Mouse (Mus musculus): Measurements from ENCODE around the gene Pmel. TPM values are rescaled to one million over a fixed set of nuclear protein-coding genes. Genes with fewer than 3 reads are reported as not detected.

The Pmel gene
- polyA plus RNA-seq, 1 experiment from 2014 or later: 2.5 TPM

DNA sequence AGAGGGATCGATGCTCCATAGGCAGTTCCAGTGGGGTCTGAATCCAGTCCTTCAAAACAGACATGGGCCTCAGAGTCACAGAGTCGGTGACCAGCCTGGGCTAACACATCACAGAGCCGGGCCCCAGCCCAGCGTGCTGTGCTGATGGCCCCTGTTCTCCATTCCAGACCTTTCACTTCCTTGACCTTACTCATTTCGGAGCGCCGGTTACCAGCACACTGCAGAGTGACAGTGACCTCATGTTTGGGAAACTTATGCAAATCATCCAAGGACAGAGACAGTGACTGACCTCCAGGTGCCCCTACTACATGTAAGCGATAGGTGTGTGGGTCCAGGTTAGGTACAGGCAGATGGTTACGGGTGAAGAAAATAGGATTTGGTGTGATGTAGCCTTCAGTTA lies 32.8 kb upstream of the Pmel start:
- WGBS: 92% methylated on average over 9 of the region's 9 CpGs
- no peak for ATAC-seq (replicated peaks; ENCODE audit: insufficient number of reproducible peaks, insufficient read depth, low FRiP score, low read depth)
- Histone ChIP-seq H3K27me3 (no peaks in the 10 kb centered on the region), H3K9me3 (replicated peaks) (no peaks in the 10 kb centered on the region), H3K4me3 (no peak overlapping the region), H3K36me3 (no peaks in the 10 kb centered on the region), H3K27ac (no peak overlapping the region), H3K4me1 (replicated peaks) (peaks cover 16% of the 10 kb centered on the region), H3K9ac (no peak overlapping the region), H3K4me2 (no peak overlapping the region)

DNA sequence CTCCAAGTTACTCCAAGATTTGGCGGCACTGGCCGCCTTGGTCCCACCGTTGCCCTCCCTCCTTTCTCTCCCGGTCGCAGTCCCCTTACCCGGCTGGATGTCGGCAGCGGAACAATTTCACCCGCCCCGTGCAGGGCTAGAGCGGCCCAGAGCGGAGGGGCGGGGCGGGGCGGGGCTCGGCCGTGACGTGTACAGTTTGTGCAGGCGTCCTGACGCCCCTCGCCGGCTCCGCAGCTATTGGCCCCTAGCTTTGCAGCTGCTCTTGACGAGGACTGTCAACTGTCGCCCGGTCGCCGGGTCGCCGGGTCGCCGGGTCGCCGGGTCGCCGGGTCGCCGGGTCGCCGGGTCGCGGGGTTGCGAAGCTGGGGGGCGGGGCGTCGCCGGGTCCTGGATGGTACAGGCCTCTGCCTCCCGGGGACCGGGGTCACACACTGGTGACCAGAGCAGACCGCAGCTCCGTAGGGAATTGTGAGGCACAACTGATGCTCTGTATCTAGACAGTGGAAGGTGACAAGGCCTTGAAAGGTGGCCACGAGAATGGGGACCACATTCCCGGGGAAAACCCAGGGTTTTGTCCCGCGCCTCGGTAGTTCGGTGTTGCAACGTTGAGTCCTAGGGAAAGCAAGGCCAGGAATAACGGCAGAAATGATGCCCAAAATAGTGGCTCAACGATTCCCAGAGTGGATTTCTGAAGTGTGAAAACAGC lies 30.1 kb upstream of the Pmel start, which contains the start of gene Suox:
TSS of gene Suox (minus strand) at position 311 of the 706 bp plus-strand sequence.
- WGBS: under 1% methylated on average over 56 of the region's 60 CpGs
- Histone ChIP-seq H3K4me3 (peak within 1 kb of the TSS; percentile 70), H3K9me3 (replicated peaks) (no peaks in the 10 kb centered on the region), H3K4me2 (peak within 1 kb of the TSS; percentile 86), H3K4me1 (replicated peaks) (peaks cover 13% of the 10 kb centered on the region), H3K27me3 (no peaks in the 10 kb centered on the region), H3K9ac (peak within 1 kb of the TSS; percentile 58), H3K27ac (peak within 1 kb of the TSS; percentile 49), H3K36me3 (no peaks in the 10 kb centered on the region)
- peak; percentile 93 for ATAC-seq (replicated peaks; ENCODE audit: insufficient number of reproducible peaks, insufficient read depth, low FRiP score, low read depth)

DNA sequence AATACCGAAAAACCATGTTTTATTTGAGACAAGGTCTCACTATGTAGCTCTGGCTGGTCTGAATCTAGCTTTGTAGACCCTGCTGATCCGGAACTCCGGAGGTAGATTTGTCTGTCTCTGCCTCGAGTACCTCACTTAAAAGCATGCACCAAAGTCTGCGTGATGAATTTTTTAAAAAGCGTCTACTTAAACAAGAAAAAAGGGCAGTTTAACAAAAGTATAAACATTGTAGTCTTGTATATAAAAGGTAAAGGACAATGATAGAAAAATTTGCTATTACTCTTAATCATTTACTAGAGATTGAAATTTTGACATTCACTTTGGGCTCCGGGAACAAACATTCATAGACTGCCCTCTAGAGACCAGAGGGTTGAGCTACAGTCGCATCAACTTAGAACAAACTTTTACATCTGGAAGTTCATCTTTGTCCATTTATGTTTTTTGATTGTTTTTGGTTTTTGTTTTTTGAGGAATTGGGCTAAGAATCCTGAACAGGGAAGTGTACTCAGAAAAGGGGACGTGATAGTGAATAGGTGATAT lies 29.5 kb upstream of the Pmel start:
- WGBS: 1% methylated on average over 9 of the region's 9 CpGs
- no peak for ATAC-seq (replicated peaks; ENCODE audit: insufficient number of reproducible peaks, insufficient read depth, low FRiP score, low read depth)
- Histone ChIP-seq H3K4me2 (peak overlapping the region; percentile 86), H3K9me3 (replicated peaks) (no peaks in the 10 kb centered on the region), H3K4me3 (peak overlapping the region; percentile 70), H3K27me3 (no peaks in the 10 kb centered on the region), H3K36me3 (peaks cover 5% of the 10 kb centered on the region), H3K27ac (peak overlapping the region; percentile 49), H3K9ac (peak overlapping the region; percentile 58), H3K4me1 (replicated peaks) (peaks cover 8% of the 10 kb centered on the region)

DNA sequence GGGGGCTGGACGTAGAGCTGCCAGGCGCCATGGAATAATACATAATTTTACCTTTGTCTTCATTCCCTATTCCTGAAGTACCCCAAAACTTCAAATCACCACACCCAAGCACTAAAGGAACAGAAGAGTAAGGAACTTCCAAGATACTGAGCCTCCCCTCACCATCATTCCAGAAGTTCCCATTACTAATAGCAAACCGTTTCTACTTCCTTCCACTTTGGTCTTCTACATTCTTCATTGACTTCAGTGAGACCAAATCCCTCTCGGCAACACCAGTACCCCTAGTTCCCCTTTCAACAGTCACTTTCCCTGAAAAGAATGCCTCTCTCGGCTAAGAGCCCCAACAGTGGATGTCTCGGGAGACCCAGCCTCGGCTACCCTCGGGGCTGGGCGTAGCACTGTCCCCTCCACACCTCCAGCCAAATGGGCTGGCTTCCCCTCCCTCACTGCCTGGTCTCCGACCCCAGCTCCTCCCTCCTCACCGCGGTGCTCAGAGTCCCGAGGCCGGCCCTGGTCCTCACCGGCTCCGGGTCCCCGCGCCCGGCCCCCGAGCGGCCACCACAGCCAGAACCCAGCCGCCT lies 8.5 kb upstream of the Pmel start:
- peaks cover 15% of the 10 kb centered on the region for H3K36me3 ChIP-seq
- peak overlapping the region; percentile 73 for H3K4me2 ChIP-seq
- H3K9ac ChIP-seq: peak overlapping the region; percentile 93
- peak overlapping the region; percentile 95 for H3K4me3 ChIP-seq
- H3K27me3 ChIP-seq: no peaks in the 10 kb centered on the region
- H3K4me1 ChIP-seq (replicated peaks): peaks cover 24% of the 10 kb centered on the region
- no peaks in the 10 kb centered on the region for H3K9me3 ChIP-seq (replicated peaks)
- ATAC-seq (replicated peaks; ENCODE audit: insufficient number of reproducible peaks, insufficient read depth, low FRiP score, low read depth): no peak
- WGBS: under 1% methylated on average over 22 of the region's 22 CpGs
- peak overlapping the region; percentile 99 for H3K27ac ChIP-seq

- Histone ChIP-seq H3K27ac (peak within 1 kb of the TSS; percentile 99), H3K9me3 (replicated peaks) (no peaks in the 10 kb centered on the region), H3K36me3 (peaks cover 21% of the 10 kb centered on the region), H3K27me3 (no peaks in the 10 kb centered on the region), H3K4me2 (peak within 1 kb of the TSS; percentile 73), H3K4me1 (replicated peaks) (peaks cover 24% of the 10 kb centered on the region), H3K4me3 (peak within 1 kb of the TSS; percentile 95), H3K9ac (peak within 1 kb of the TSS; percentile 93)
- peak; percentile 99 for ATAC-seq (replicated peaks; ENCODE audit: insufficient number of reproducible peaks, insufficient read depth, low FRiP score, low read depth)
- 1% methylated on average over 40 of the region's 40 CpGs for WGBS
Measured at GRCm38 (mm10) chr10:128695992-128696807, 7.8 kb upstream of the Pmel start, which contains the start of gene Rab5b. TSS of gene Rab5b (minus strand) at chr10:128696264.

- Histone ChIP-seq H3K4me2 (peak overlapping the region; percentile 62; the same call in 1 of the 2 replicates), H3K27ac (no peak overlapping the region), H3K9me3 (replicated peaks) (no peaks in the 10 kb centered on the region), H3K36me3 (peaks cover 29% of the 10 kb centered on the region), H3K4me3 (peak overlapping the region; percentile 95), H3K9ac (no peak overlapping the region), H3K4me1 (replicated peaks) (peaks cover 25% of the 10 kb centered on the region), H3K27me3 (no peaks in the 10 kb centered on the region)
- ATAC-seq (replicated peaks; ENCODE audit: insufficient number of reproducible peaks, insufficient read depth, low FRiP score, low read depth): no peak
- WGBS: 87% methylated on average over 6 of the region's 6 CpGs
Measured at GRCm38 (mm10) chr10:128697072-128697725, 6.8 kb upstream of the Pmel start.

DNA sequence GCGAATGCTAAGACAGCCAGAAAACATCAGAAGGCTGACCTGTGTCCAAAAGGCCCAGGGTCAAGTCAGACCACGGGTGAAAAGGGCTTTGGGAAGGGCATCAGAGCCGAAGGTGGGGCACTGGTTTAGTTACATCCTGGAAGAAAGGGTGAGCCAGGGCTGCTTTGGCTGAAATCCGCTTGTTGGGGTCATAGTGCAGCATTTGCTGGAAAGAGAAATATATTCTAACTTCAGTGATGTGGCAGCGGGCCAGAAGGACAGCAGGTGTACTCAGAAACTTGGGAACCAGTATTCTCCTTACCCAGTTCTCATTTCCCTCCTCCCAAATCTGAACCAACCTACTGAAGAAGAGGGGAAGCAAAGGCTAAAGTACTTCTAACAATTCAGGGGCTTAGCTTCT lies 5.0 kb upstream of the Pmel start:
- no peak for ATAC-seq (replicated peaks; ENCODE audit: insufficient number of reproducible peaks, insufficient read depth, low FRiP score, low read depth)
- H3K4me2 ChIP-seq: no peak overlapping the region
- H3K27me3 ChIP-seq: no peaks in the 10 kb centered on the region
- 76% methylated on average over 5 of the region's 5 CpGs for WGBS
- no peak overlapping the region for H3K9ac ChIP-seq
- peaks cover 31% of the 10 kb centered on the region for H3K36me3 ChIP-seq
- peak overlapping the region; percentile 46 for H3K27ac ChIP-seq
- H3K4me1 ChIP-seq (replicated peaks): peaks cover 42% of the 10 kb centered on the region
- no peak overlapping the region for H3K4me3 ChIP-seq
- H3K9me3 ChIP-seq (replicated peaks): no peaks in the 10 kb centered on the region

DNA sequence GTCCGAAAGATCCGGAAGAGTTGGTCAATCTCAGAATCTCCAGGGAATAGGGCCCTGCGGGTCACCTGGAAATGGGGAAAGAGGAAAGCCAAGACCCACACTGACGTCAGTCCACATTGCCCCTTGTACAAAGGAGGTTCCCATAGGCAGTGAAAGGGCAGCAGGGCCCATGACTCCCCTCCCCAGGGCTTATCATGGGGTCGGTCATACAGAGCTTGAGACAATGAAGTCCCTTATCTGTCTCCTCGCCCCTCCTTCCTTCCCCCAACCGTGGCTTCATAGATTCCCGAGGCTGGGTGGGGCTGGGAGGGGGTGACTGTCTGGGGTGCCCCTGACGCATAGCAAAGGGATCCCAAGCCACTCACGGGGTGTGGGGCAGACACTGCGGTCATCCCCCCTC lies 4.4 kb upstream of the Pmel start:
- peaks cover 31% of the 10 kb centered on the region for H3K36me3 ChIP-seq
- no peak overlapping the region for H3K4me2 ChIP-seq
- WGBS: 53% methylated on average over 11 of the region's 11 CpGs
- H3K4me1 ChIP-seq (replicated peaks): peaks cover 42% of the 10 kb centered on the region
- no peak overlapping the region for H3K9ac ChIP-seq
- no peaks in the 10 kb centered on the region for H3K27me3 ChIP-seq
- no peak for ATAC-seq (replicated peaks; ENCODE audit: insufficient number of reproducible peaks, insufficient read depth, low FRiP score, low read depth)
- no peak overlapping the region for H3K4me3 ChIP-seq
- H3K27ac ChIP-seq: peak overlapping the region; percentile 59
- no peaks in the 10 kb centered on the region for H3K9me3 ChIP-seq (replicated peaks)

DNA sequence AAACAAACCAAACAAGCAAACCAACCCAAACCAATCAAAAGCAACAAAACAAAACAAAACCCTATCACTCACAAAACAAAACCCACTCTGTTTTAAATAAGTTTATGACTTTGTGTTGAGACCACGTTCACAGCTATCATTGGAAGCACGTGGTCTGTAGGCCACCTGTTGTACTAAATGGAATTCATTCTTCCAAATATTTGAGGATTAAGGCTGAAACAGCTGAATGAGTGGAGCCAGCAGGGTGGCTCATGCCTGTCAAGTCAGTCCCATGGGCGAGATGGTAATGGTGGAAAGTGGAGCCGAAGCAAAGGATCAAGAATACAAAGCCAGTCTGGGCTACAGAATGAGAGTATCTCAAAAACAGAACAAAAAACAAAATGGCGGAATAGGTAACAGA lies 3.3 kb upstream of the Pmel start:
- Histone ChIP-seq H3K4me3 (no peak overlapping the region), H3K9me3 (replicated peaks) (no peaks in the 10 kb centered on the region), H3K36me3 (peaks cover 31% of the 10 kb centered on the region), H3K4me2 (no peak overlapping the region), H3K27ac (no peak overlapping the region), H3K9ac (no peak overlapping the region), H3K27me3 (no peaks in the 10 kb centered on the region), H3K4me1 (replicated peaks) (peaks cover 41% of the 10 kb centered on the region)
- 95% methylated on average over 5 of the region's 5 CpGs for WGBS
- no peak for ATAC-seq (replicated peaks; ENCODE audit: insufficient number of reproducible peaks, insufficient read depth, low FRiP score, low read depth)

GRCm38 (mm10) chr10:128702328-128703007 lies 1.5 kb upstream of the Pmel start:
- Histone ChIP-seq H3K9ac (no peak overlapping the region), H3K4me1 (replicated peaks) (peaks cover 37% of the 10 kb centered on the region), H3K36me3 (peaks cover 31% of the 10 kb centered on the region), H3K27ac (no peak overlapping the region), H3K4me2 (0 out of 2 replicates have a peak overlapping the region, but pooled peaks have one; percentile 8), H3K27me3 (no peaks in the 10 kb centered on the region), H3K4me3 (no peak overlapping the region), H3K9me3 (replicated peaks) (no peaks in the 10 kb centered on the region)
- 46% methylated on average over 6 of the region's 6 CpGs for WGBS
- no peak for ATAC-seq (replicated peaks; ENCODE audit: insufficient number of reproducible peaks, insufficient read depth, low FRiP score, low read depth)

Data from heart, embryonic 15.5 days (tissue).